In genomic region chr5:97815357-97815756, GRCm38 (mm10) we compare ENCODE assay signal across 19 mouse cellular contexts.
DNase-seq lines count a peak whose midpoint lies in the region; TF ChIP-seq lines count a peak whose summit lies in the region.
"Had no signal": no experiment of that assay in that cellular context is flagged by ENCODE, and none has a peak within 500 bp of the region (broad histone marks: within the 10 kb centered on the region; RNA-seq: fewer than 3 reads in every experiment).

No protein-coding gene starts in this region.

- no peaks in the 10 kb centered on the region for H3K27me3 ChIP-seq in CH12.LX (replicated peaks)
- no peaks in the 10 kb centered on the region for H3K27me3 ChIP-seq in splenic B cell, adult 2 months (ENCODE audit: control insufficient read depth, insufficient read depth, low read length, poor library complexity, severe bottlenecking)
- H3K27me3 ChIP-seq: embryonic facial prominence, embryonic 12.5 days; forebrain, embryonic 13.5 days had no signal

- peak overlapping the region; percentile 96 for H3K4me2 ChIP-seq in CH12.LX (ENCODE audit: insufficient read depth, low read depth, poor library complexity, severe bottlenecking)
- H3K4me2 ChIP-seq: embryonic facial prominence, embryonic 12.5 days; forebrain, embryonic 13.5 days had no signal

- DNase-seq in CD4-positive helper T cell, adult 2 months (ENCODE audit: low read depth, low spot score), result peak; percentile 3
- peak; percentile 82 for DNase-seq in CH12.LX (ENCODE audit: extremely low read depth)
- peak; percentile 34 for DNase-seq in brain, embryonic 14.5 days (ENCODE audit: low read depth)
- DNase-seq in splenic B cell, adult 2 months (ENCODE audit: low read depth, low spot score), result peak; percentile 47
- no peak for DNase-seq in cerebellum, adult 9-10 months
- no peak for DNase-seq in gastrocnemius, adult 8-10 months (ENCODE audit: low spot score in 2 of 2)
- no peak for DNase-seq in urinary bladder, postnatal 14 days (ENCODE audit: low spot score)
- DNase-seq: adrenal gland, adult 2 months; adrenal gland, postnatal 10 days; adrenal gland, postnatal 25 days; cerebellum, adult 11 months; cerebellum, adult 18-20 months; cerebellum, adult 8-10 months; cerebellum, postnatal 10 days; cerebellum, postnatal 25 days; forebrain, postnatal 0 days had no signal

- no peaks in the 10 kb centered on the region for H3K36me3 ChIP-seq in CH12.LX (replicated peaks in 1 of 2; ENCODE audit: control insufficient read depth in 1 of 2, insufficient read depth in 1 of 2, low read length in 1 of 2)
- H3K36me3 ChIP-seq in splenic B cell, adult 2 months (ENCODE audit: control insufficient read depth, insufficient read depth, low read length, poor library complexity, severe bottlenecking), result no peaks in the 10 kb centered on the region
- H3K36me3 ChIP-seq: embryonic facial prominence, embryonic 10.5 days; embryonic facial prominence, embryonic 12.5 days had no signal

- TF ChIP-seq CTCF in CH12.LX (conservative IDR thresholded peaks at IDR 0.05 in 1 of 2, IDR thresholded peaks at IDR 0.05 in 1 of 2; ENCODE audit: low read depth in 2 of 2, low read length in 2 of 2), result no peak
- no peak for TF ChIP-seq CTCF in brain, embryonic 14.5 days (IDR thresholded peaks at IDR 0.05; ENCODE audit: borderline replicate concordance, extremely low read depth, insufficient read depth, insufficient read length)

- H3K27ac ChIP-seq in CH12.LX (ENCODE audit: insufficient read depth, low read depth), result peak overlapping the region; percentile 77
- H3K27ac ChIP-seq: embryonic facial prominence, embryonic 10.5 days; embryonic facial prominence, embryonic 12.5 days; forebrain, embryonic 13.5 days had no signal

- H3K4me3 ChIP-seq in CH12.LX (replicated peaks in 1 of 3; ENCODE audit: low read depth in 2 of 3, low read length in 2 of 3, poor library complexity in 1 of 3), result no peak overlapping the region
- H3K4me3 ChIP-seq: embryonic facial prominence, embryonic 10.5 days; embryonic facial prominence, embryonic 12.5 days; forebrain, embryonic 13.5 days had no signal

- TF ChIP-seq RAD21 in CH12.LX (IDR thresholded peaks at IDR 0.05; ENCODE audit: low read depth, low read length), result no peak

- H3K9me3 ChIP-seq in CH12.LX (replicated peaks; ENCODE audit: low read length), result no peaks in the 10 kb centered on the region
- H3K9me3 ChIP-seq: embryonic facial prominence, embryonic 10.5 days; embryonic facial prominence, embryonic 12.5 days; forebrain, embryonic 13.5 days had no signal

- no peak overlapping the region for H3K9ac ChIP-seq in CH12.LX (ENCODE audit: insufficient read depth, low read depth)
- H3K9ac ChIP-seq: embryonic facial prominence, embryonic 12.5 days; forebrain, embryonic 13.5 days; forebrain, postnatal 0 days had no signal

- peaks cover 9 to 26% of the 10 kb centered on the region in 2 experiments for H3K4me1 ChIP-seq in CH12.LX (ENCODE audit: control insufficient read depth in 1 of 2, insufficient read depth in 2 of 2)
- H3K4me1 ChIP-seq: embryonic facial prominence, embryonic 10.5 days; embryonic facial prominence, embryonic 12.5 days; forebrain, embryonic 13.5 days had no signal

- peak; percentile 99 for TF ChIP-seq EP300 in CH12.LX (IDR thresholded peaks at IDR 0.05; ENCODE audit: low read length)

- in situ Hi-C loops in CH12.LX (cut with MboI; ENCODE audit: low pct_ligation_motif_present, low pct_unique_long_range_greater_than_20kb, low sequenced_read_pairs), result no loop called here

- no peaks in the 10 kb centered on the region for H3K79me2 ChIP-seq in CH12.LX (replicated peaks; ENCODE audit: control insufficient read depth, extremely low read depth, insufficient read depth, poor library complexity, severe bottlenecking)

- dilution Hi-C loops in CH12.LX (cut with MboI; ENCODE audit: extremely low pct_ligation_motif_present, extremely low pct_unique_long_range_greater_than_20kb, low sequenced_read_pairs), result no loop called here

- no peak for TF ChIP-seq POLR2A in CH12.LX (IDR thresholded peaks at IDR 0.05; ENCODE audit: low read depth, low read length)
- TF ChIP-seq POLR2A in brain, embryonic 14.5 days (IDR thresholded peaks at IDR 0.05; ENCODE audit: borderline replicate concordance, extremely low read depth, insufficient read depth, insufficient read length, poor library complexity, severe bottlenecking), result no peak

TF ChIP-seq in CH12.LX, 34 proteins besides CTCF, POLR2A, EP300 and RAD21:
- TF ChIP-seq JUN (IDR thresholded peaks at IDR 0.05; ENCODE audit: insufficient read depth, low read depth, low read length) (peak; percentile 97), ELF1 (IDR thresholded peaks at IDR 0.05; ENCODE audit: low read depth, low read length) (peak; percentile 8; the same call in 1 of the 2 replicates), ZC3H11A (IDR thresholded peaks at IDR 0.05; ENCODE audit: low read depth, low read length) (no peak), MAFK (IDR thresholded peaks at IDR 0.05; ENCODE audit: insufficient replicate concordance, low read length) (peak; percentile 63), UBTF (IDR thresholded peaks at IDR 0.05; ENCODE audit: low read depth, low read length) (no peak), RCOR1 (conservative IDR thresholded peaks at IDR 0.05; ENCODE audit: low read depth, low read length) (peak; percentile 94), E2F4 (IDR thresholded peaks at IDR 0.05; ENCODE audit: insufficient replicate concordance, low read depth, low read length) (no peak), NELFE (IDR thresholded peaks at IDR 0.05; ENCODE audit: low read depth, low read length) (no peak), ETS1 (conservative IDR thresholded peaks at IDR 0.05; ENCODE audit: low read depth, low read length) (peak; percentile 70; the same call in 1 of the 2 replicates), TBP (conservative IDR thresholded peaks at IDR 0.05; ENCODE audit: low read depth, low read length) (peak; percentile 58; the same call in 1 of the 2 replicates), MXI1 (IDR thresholded peaks at IDR 0.05; ENCODE audit: low read depth, low read length) (peak; percentile 18; the same call in 1 of the 2 replicates), CHD2 (IDR thresholded peaks at IDR 0.05; ENCODE audit: low read length) (peak; percentile 51), MEF2A (IDR thresholded peaks at IDR 0.05; ENCODE audit: borderline replicate concordance, low read depth, low read length) (peak; percentile 75), ZNF384 (IDR thresholded peaks at IDR 0.05; ENCODE audit: low read depth, low read length) (peak; percentile 36; the same call in 1 of the 2 replicates), TCF12 (IDR thresholded peaks at IDR 0.05; ENCODE audit: low read depth, low read length) (peak; percentile 59), MYC (IDR thresholded peaks at IDR 0.05; ENCODE audit: low read depth, low read length) (peak; percentile 55; the same call in 1 of the 2 replicates), JUND (conservative IDR thresholded peaks at IDR 0.05; ENCODE audit: low read depth, low read length) (peak; percentile 99), CHD1 (IDR thresholded peaks at IDR 0.05; ENCODE audit: low read depth, low read length) (no peak), KAT2A (IDR thresholded peaks at IDR 0.05; ENCODE audit: insufficient replicate concordance, low read length) (no peak), MAZ (IDR thresholded peaks at IDR 0.05; ENCODE audit: low read depth, low read length) (peak; percentile 20; the same call in 1 of the 2 replicates), SMC3 (IDR thresholded peaks at IDR 0.05; ENCODE audit: low read depth, low read length) (no peak; the same call in 1 of the 2 replicates), IRF4 (IDR thresholded peaks at IDR 0.05; ENCODE audit: low read depth, low read length) (peak; percentile 100), HCFC1 (IDR thresholded peaks at IDR 0.05; ENCODE audit: low read depth, low read length) (no peak), BHLHE40 (IDR thresholded peaks at IDR 0.05; ENCODE audit: low read depth, low read length) (peak; percentile 59), ZKSCAN1 (IDR thresholded peaks at IDR 0.05; ENCODE audit: borderline replicate concordance, low read depth, low read length) (no peak)
TF ChIP-seq in CH12.LX: peak in this region for 16.

Comparison
In these comparisons a context has a peak if more than half of its experiments do, and no peak if none do; other contexts are left out.
1. DNase-seq: peak in CD4-positive helper T cell, adult 2 months (single experiment), CH12.LX (single experiment), brain, embryonic 14.5 days (single experiment) and splenic B cell, adult 2 months (single experiment); none in cerebellum, adult 9-10 months (single experiment), gastrocnemius, adult 8-10 months (0 of 2) and urinary bladder, postnatal 14 days (single experiment).